Mouse (Mus musculus): ENCODE data around the gene Olfr153. TPM values are rescaled to one million over a fixed set of nuclear protein-coding genes. Genes with fewer than 3 reads are reported as not detected.
"Not testable (repeated sequence)": the region's sequence is repeated elsewhere in the genome, so short reads cannot be mapped to it uniquely, and the experiment has no call there.

Gene Olfr153
- not detected in 2 replicates for polyA plus RNA-seq (2014; fragmentation: Nextera tagmentation; extraction: Ambion mirVana)

DNA sequence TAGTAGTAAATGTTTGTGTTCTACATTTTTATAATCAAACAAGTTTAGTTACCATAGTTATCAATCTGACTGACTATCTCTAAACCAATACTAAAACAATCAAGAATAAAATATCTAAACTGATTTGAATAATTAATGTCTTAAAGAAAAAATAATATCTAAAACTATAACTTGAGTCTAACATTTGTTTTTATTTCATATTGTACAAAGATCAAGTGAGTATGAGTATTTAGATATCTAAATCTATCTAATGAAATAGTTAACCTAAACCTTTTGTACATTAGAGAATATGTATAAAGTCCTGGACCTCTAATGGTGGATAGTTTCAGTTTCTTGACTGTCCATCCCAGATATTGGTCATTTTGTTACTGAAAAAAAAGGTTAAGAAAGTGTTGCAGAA is at the start of gene Olfr153:
Olfr153 (plus strand) TSS at position 301 of the 400 bp plus-strand sequence.
- H3K9me3 ChIP-seq (ENCODE audit: control insufficient read depth, low read length): no peaks in the 10 kb centered on the region
- no peak within 1 kb of the TSS for H3K9ac ChIP-seq (ENCODE audit: low read length)
- no peak for DNase-seq (ENCODE audit: low spot score)
- no peaks in the 10 kb centered on the region for H3K36me3 ChIP-seq (ENCODE audit: control insufficient read depth, insufficient read depth, low read length)
- no peak within 1 kb of the TSS for H3K4me2 ChIP-seq (ENCODE audit: low read length)
- H3K4me1 ChIP-seq (replicated peaks; ENCODE audit: control insufficient read depth, insufficient read depth, low read length): no peaks in the 10 kb centered on the region
- H3K4me3 ChIP-seq (ENCODE audit: low read depth, low read length): no peak within 1 kb of the TSS
- H3K27me3 ChIP-seq (replicated peaks; ENCODE audit: control insufficient read depth, insufficient read depth, low read length): no peaks in the 10 kb centered on the region
- no peak within 1 kb of the TSS for H3K27ac ChIP-seq (ENCODE audit: low read depth)
- ATAC-seq (replicated peaks; ENCODE audit: low FRiP score, low TSS enrichment, low read depth): no peak

DNA sequence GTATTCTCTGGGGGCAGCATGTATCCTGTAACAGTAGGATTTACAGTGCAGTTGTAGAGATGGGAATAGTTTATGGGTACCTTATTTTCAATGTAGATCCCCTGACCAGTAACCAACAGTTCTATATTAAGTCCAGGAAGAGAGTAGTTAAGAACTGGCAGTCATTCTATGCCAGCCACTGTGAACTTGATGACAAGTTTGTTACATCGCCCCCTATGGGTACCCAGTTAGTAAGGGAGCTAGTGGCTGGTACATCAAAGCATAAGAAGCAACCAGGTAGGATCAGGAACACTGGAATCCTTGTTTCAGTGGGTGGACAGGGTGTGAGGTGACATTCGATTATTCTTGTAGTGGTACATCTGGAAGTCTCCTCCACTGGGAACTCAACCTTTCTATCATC is 49.3 kb upstream of the Olfr153 start:
- 79% methylated on average over 2 of the region's 2 CpGs for WGBS
- no peaks in the 10 kb centered on the region for H3K27me3 ChIP-seq (replicated peaks; ENCODE audit: control insufficient read depth, insufficient read depth, low read length)

DNA sequence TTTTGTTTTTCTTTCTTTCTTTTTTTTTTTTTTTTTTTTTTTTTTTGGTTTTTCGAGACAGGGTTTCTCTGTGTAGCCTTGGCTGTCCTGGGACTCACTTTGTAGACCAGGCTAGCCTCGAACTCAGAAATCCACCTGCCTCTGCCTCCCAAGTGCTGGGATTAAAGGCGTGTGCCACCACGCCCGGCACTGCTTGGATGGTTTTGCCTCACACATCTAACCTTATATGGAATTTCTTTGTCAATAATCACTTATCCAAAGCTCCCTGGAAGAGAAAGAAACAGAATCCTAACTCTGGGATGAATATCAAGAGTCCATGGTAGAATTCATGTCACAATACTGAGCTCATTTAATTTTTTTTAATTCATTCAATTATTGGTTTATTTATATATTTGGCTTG is 34.6 kb upstream of the Olfr153 start, which contains the start of gene Pramel7:
Pramel7 (minus strand) TSS at position 101 of the 400 bp plus-strand sequence.
- not testable (repeated sequence) for H3K27ac ChIP-seq (ENCODE audit: low read depth); H3K4me1 ChIP-seq (replicated peaks; ENCODE audit: control insufficient read depth, insufficient read depth, low read length); DNase-seq (ENCODE audit: low spot score); H3K4me2 ChIP-seq (ENCODE audit: low read length); H3K9me3 ChIP-seq (ENCODE audit: control insufficient read depth, low read length); H3K36me3 ChIP-seq (ENCODE audit: control insufficient read depth, insufficient read depth, low read length); ATAC-seq (replicated peaks; ENCODE audit: low FRiP score, low TSS enrichment, low read depth); H3K4me3 ChIP-seq (ENCODE audit: low read depth, low read length); H3K9ac ChIP-seq (ENCODE audit: low read length); H3K27me3 ChIP-seq (replicated peaks; ENCODE audit: control insufficient read depth, insufficient read depth, low read length)
- 95% methylated on average over 3 of the region's 5 CpGs for WGBS

More for the DNA sequence above, 49.3 kb upstream of the Olfr153 start:
- DNase-seq (ENCODE audit: low spot score): no peak
- Histone ChIP-seq H3K36me3 (ENCODE audit: control insufficient read depth, insufficient read depth, low read length) (no peaks in the 10 kb centered on the region), H3K4me3 (ENCODE audit: low read depth, low read length) (no peak overlapping the region), H3K27ac (ENCODE audit: low read depth) (no peak overlapping the region), H3K4me2 (ENCODE audit: low read length) (no peak overlapping the region), H3K9me3 (ENCODE audit: control insufficient read depth, low read length) (no peaks in the 10 kb centered on the region), H3K4me1 (replicated peaks; ENCODE audit: control insufficient read depth, insufficient read depth, low read length) (no peaks in the 10 kb centered on the region), H3K9ac (ENCODE audit: low read length) (no peak overlapping the region)
- ATAC-seq (replicated peaks; ENCODE audit: low FRiP score, low TSS enrichment, low read depth): no peak

DNA sequence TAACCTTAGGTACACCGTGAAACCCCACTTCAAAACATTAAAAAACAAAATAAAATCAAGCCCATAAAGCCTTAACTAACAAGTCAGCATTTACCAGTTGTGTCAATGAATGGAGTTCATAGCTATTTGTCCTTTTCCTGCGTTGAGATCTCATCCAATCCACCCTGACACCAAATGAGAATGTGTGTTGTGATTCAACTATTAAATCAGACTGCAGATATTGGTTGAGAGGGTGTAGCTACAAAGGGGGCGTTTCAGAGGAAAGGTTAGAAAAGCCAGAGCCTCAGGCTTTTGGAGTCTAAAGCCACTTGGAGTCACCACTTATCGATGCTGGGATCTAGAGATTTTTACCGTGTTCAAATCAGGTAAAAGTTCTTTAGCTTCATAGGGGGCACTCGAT is 25.3 kb upstream of the Olfr153 start, which contains the start of gene Pramel6:
Pramel6 (plus strand) TSS at position 301 of the 400 bp plus-strand sequence.
- Histone ChIP-seq H3K27ac (ENCODE audit: low read depth) (no peak within 1 kb of the TSS), H3K36me3 (ENCODE audit: control insufficient read depth, insufficient read depth, low read length) (no peaks in the 10 kb centered on the region), H3K4me1 (replicated peaks; ENCODE audit: control insufficient read depth, insufficient read depth, low read length) (no peaks in the 10 kb centered on the region), H3K4me2 (ENCODE audit: low read length) (no peak within 1 kb of the TSS), H3K9me3 (ENCODE audit: control insufficient read depth, low read length) (no peaks in the 10 kb centered on the region), H3K27me3 (replicated peaks; ENCODE audit: control insufficient read depth, insufficient read depth, low read length) (no peaks in the 10 kb centered on the region), H3K9ac (ENCODE audit: low read length) (no peak within 1 kb of the TSS), H3K4me3 (ENCODE audit: low read depth, low read length) (no peak within 1 kb of the TSS)
- no peak for DNase-seq (ENCODE audit: low spot score)
- WGBS: 90% methylated on average over 6 of the region's 6 CpGs
- ATAC-seq (replicated peaks; ENCODE audit: low FRiP score, low TSS enrichment, low read depth): no peak

DNA sequence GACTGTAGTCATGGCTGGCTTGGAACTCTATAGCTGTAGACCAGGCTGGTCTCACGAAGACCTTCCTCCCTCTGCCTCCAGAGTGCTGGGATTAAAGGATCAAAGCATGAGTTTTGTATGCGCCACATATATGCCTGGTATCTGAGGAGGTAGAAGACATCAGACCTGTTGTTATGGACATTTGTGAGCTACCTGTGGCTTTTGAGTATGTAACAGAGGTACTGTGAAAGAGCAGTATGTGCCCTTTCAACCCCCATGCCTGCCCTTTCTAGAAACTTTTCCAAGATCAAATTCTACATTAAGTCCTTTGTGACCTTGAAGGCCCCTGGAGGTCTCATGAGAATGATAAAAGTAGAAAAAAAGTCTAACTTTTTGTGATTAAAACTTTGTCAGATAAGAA is 16.6 kb upstream of the Olfr153 start:
- no peak for ATAC-seq (replicated peaks; ENCODE audit: low FRiP score, low TSS enrichment, low read depth)
- Histone ChIP-seq H3K9me3 (ENCODE audit: control insufficient read depth, low read length) (no peaks in the 10 kb centered on the region), H3K36me3 (ENCODE audit: control insufficient read depth, insufficient read depth, low read length) (no peaks in the 10 kb centered on the region), H3K4me1 (replicated peaks; ENCODE audit: control insufficient read depth, insufficient read depth, low read length) (no peaks in the 10 kb centered on the region), H3K4me2 (ENCODE audit: low read length) (no peak overlapping the region), H3K27me3 (replicated peaks; ENCODE audit: control insufficient read depth, insufficient read depth, low read length) (no peaks in the 10 kb centered on the region), H3K27ac (ENCODE audit: low read depth) (no peak overlapping the region), H3K4me3 (ENCODE audit: low read depth, low read length) (no peak overlapping the region), H3K9ac (ENCODE audit: low read length) (no peak overlapping the region)
- no peak for DNase-seq (ENCODE audit: low spot score)
- WGBS: 86% methylated on average over 2 of the region's 2 CpGs

DNA sequence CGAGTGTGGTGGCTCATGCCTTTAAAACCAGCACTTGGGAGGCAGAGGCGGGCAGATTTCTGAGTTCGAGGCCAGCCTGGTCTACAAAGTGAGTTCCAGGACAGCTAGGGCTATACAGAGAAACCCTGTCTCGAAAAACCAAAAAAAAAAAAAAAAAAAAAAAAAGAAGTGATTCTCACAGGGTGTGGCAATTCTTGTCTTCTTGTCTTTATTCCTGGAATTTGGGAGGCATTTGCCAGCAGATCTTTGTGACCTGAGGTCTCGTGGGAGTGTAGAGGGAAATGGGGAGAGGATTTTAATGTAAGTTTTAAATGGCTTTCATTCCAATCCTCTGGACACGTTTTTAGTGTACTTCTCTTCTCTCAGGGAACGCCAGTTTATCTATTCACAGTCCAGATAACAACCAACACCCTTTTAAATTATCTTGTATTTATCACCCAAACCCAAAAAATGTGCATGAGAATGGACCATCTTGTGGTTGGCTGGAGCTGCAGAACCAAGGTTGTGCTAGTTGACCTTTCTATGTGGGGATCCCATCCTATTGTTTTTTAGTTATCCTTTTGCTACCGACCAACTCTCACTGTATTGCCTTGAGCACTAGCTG is 16.0 kb upstream of the Olfr153 start:
- Histone ChIP-seq H3K9ac (ENCODE audit: low read length) (no peak overlapping the region), H3K9me3 (ENCODE audit: control insufficient read depth, low read length) (no peaks in the 10 kb centered on the region), H3K27ac (ENCODE audit: low read depth) (no peak overlapping the region), H3K4me1 (replicated peaks; ENCODE audit: control insufficient read depth, insufficient read depth, low read length) (no peaks in the 10 kb centered on the region), H3K4me3 (ENCODE audit: low read depth, low read length) (no peak overlapping the region), H3K27me3 (replicated peaks; ENCODE audit: control insufficient read depth, insufficient read depth, low read length) (no peaks in the 10 kb centered on the region), H3K36me3 (ENCODE audit: control insufficient read depth, insufficient read depth, low read length) (no peaks in the 10 kb centered on the region), H3K4me2 (ENCODE audit: low read length) (no peak overlapping the region)
- no peak for DNase-seq (ENCODE audit: low spot score)
- no peak for ATAC-seq (replicated peaks; ENCODE audit: low FRiP score, low TSS enrichment, low read depth)
- 81% methylated on average over 7 of the region's 8 CpGs for WGBS

DNA sequence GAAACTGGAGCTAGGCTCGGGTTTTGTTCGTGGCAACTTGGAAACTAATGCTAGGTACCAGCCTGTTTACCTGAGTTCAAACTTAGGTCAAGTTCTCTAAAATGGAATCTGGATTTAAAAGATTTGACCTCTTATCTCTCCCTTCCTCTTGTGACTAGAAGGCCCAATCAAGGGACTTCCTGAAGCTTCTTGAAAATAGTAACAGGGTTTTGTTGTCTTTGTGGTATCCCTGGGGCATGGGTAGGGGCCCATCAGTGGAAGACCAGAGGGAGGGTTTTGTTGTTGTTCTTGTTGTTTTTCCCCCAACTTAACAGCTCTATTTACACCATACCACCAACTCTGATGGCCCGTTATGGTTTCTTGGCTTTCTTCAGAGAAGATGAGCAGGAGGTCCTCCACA is 15.0 kb upstream of the Olfr153 start:
- Histone ChIP-seq H3K27ac (ENCODE audit: low read depth) (no peak overlapping the region), H3K4me3 (ENCODE audit: low read depth, low read length) (no peak overlapping the region), H3K9me3 (ENCODE audit: control insufficient read depth, low read length) (no peaks in the 10 kb centered on the region), H3K9ac (ENCODE audit: low read length) (no peak overlapping the region), H3K4me2 (ENCODE audit: low read length) (no peak overlapping the region), H3K4me1 (replicated peaks; ENCODE audit: control insufficient read depth, insufficient read depth, low read length) (no peaks in the 10 kb centered on the region), H3K27me3 (replicated peaks; ENCODE audit: control insufficient read depth, insufficient read depth, low read length) (no peaks in the 10 kb centered on the region), H3K36me3 (ENCODE audit: control insufficient read depth, insufficient read depth, low read length) (no peaks in the 10 kb centered on the region)
- ATAC-seq (replicated peaks; ENCODE audit: low FRiP score, low TSS enrichment, low read depth): no peak
- no peak for DNase-seq (ENCODE audit: low spot score)
- 93% methylated on average over 3 of the region's 3 CpGs for WGBS

DNA sequence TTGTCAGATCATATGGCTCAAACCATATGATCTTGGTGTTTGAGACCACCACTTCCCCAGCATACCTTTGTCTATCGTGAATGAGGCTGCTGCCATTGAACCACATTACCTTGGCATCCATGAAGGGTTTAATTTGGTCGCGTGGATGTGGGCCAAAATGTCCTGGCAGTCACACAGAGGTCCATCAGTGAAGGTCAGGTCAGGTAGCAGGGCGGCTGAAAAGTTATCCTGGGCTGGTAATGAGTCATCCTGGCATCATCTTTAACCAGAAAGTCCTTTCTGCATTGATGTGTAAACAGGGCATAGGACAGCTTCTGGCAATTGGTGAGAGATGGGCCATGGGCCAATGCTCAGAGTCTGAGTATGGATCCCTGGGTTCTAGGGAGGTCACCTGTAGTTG is 10.9 kb upstream of the Olfr153 start:
- Histone ChIP-seq H3K9ac (ENCODE audit: low read length) (no peak overlapping the region), H3K4me3 (ENCODE audit: low read depth, low read length) (no peak overlapping the region), H3K9me3 (ENCODE audit: control insufficient read depth, low read length) (no peaks in the 10 kb centered on the region), H3K4me1 (replicated peaks; ENCODE audit: control insufficient read depth, insufficient read depth, low read length) (no peaks in the 10 kb centered on the region), H3K4me2 (ENCODE audit: low read length) (no peak overlapping the region), H3K27ac (ENCODE audit: low read depth) (no peak overlapping the region), H3K36me3 (ENCODE audit: control insufficient read depth, insufficient read depth, low read length) (no peaks in the 10 kb centered on the region), H3K27me3 (replicated peaks; ENCODE audit: control insufficient read depth, insufficient read depth, low read length) (no peaks in the 10 kb centered on the region)
- WGBS: 90% methylated on average over 4 of the region's 4 CpGs
- ATAC-seq (replicated peaks; ENCODE audit: low FRiP score, low TSS enrichment, low read depth): no peak
- no peak for DNase-seq (ENCODE audit: low spot score)

DNA sequence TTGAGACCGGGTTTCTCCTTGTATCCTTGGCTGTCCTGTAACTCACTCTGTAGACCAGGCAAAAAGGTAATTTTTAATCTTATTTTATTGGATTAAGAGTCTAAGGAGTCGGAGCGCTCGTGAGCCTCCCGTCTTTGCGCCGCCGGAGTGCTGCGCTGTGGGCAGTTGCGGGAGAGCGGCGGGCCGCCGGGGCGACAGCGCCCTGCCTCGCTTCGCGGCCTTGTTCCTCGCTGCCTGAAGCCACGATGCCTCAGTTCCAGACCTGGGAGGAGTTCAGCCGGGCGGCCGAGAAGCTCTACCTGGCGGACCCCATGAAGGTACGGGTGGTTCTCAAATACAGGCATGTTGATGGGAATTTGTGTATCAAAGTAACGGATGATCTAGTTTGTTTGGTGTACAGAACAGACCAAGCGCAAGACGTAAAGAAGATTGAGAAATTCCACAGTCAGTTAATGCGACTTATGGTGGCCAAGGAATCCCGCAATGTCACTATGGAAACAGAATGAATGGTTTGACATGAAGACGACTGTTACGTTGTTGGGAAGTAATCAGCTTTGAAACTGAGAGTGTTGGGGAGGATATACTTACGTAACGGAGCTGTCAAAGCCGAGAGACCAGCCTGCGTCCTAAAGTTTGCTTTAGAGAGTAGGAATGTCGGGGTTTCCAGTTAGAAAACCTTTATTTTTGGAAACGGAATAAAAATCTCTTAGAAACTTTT is 5.5 kb upstream of the Olfr153 start:
- H3K4me2 ChIP-seq (ENCODE audit: low read length): peak overlapping the region; percentile 34
- not testable (repeated sequence) for H3K9me3 ChIP-seq (ENCODE audit: control insufficient read depth, low read length); H3K27me3 ChIP-seq (replicated peaks; ENCODE audit: control insufficient read depth, insufficient read depth, low read length); H3K4me1 ChIP-seq (replicated peaks; ENCODE audit: control insufficient read depth, insufficient read depth, low read length); H3K36me3 ChIP-seq (ENCODE audit: control insufficient read depth, insufficient read depth, low read length); DNase-seq (ENCODE audit: low spot score); H3K27ac ChIP-seq (ENCODE audit: low read depth); ATAC-seq (replicated peaks; ENCODE audit: low FRiP score, low TSS enrichment, low read depth); H3K4me3 ChIP-seq (ENCODE audit: low read depth, low read length); H3K9ac ChIP-seq (ENCODE audit: low read length)
- 32% methylated on average over 38 of the region's 39 CpGs for WGBS
